Mouse (Mus musculus) heart, postnatal 4 days (tissue): ENCODE measurements around the gene Clip2. TPM values are rescaled to one million over a fixed set of nuclear protein-coding genes. Genes with fewer than 3 reads are reported as not detected.
"Not testable (repeated sequence)": the region's sequence is repeated elsewhere in the genome, so short reads cannot be mapped to it uniquely, and the experiment has no call there.

Source experiments
- DNase-seq: peaks from one replicate; pipeline ENCODE4 v3.0.0; 2021
- total RNA-seq, 2 experiments: library from RNA; stranded (reverse); gene quantifications; 2 replicates each; pipeline ENCODE4 v1.2.3; 2021

Clip2 gene
- total RNA-seq, 2 experiments from 2014 or later: 13.0 to 14.2 TPM

GRCm38 (mm10) chr5:134488042-134488441 lies 64.2 kb downstream of the Clip2 start:
- no peak for DNase-seq

GRCm38 (mm10) chr5:134485900-134486665 lies 66.2 kb downstream of the Clip2 start:
- DNase-seq: peak; percentile 83

GRCm38 (mm10) chr5:134485183-134485730 lies 67.0 kb downstream of the Clip2 start:
- no peak for DNase-seq

GRCm38 (mm10) chr5:134483291-134483690 lies 68.9 kb downstream of the Clip2 start:
- no peak for DNase-seq

- no peak for DNase-seq
Measured at GRCm38 (mm10) chr5:134482331-134482730, 69.9 kb downstream of the Clip2 start.

- not testable (repeated sequence) for DNase-seq
Measured at GRCm38 (mm10) chr5:134478886-134479285, 73.3 kb downstream of the Clip2 start.

- not testable (repeated sequence) for DNase-seq
Measured at GRCm38 (mm10) chr5:134475686-134476085, 76.5 kb downstream of the Clip2 start.

- no peak for DNase-seq
Measured at GRCm38 (mm10) chr5:134475006-134475605, 77.1 kb downstream of the Clip2 start.

- no peak for DNase-seq
Measured at GRCm38 (mm10) chr5:134473902-134474301, 78.3 kb downstream of the Clip2 start.

GRCm38 (mm10) chr5:134470538-134471169 lies 81.6 kb downstream of the Clip2 start:
- DNase-seq: no peak

- DNase-seq: no peak
Measured at GRCm38 (mm10) chr5:134469559-134470150, 82.6 kb downstream of the Clip2 start.

- DNase-seq: no peak
Measured at GRCm38 (mm10) chr5:134468158-134468765, 84.0 kb downstream of the Clip2 start.

- DNase-seq: no peak
Measured at GRCm38 (mm10) chr5:134467030-134467549, 85.1 kb downstream of the Clip2 start.

GRCm38 (mm10) chr5:134466296-134467029 lies 85.8 kb downstream of the Clip2 start:
- no peak for DNase-seq

GRCm38 (mm10) chr5:134465197-134465596 lies 87.0 kb downstream of the Clip2 start:
- DNase-seq: no peak

- DNase-seq: no peak
Measured at GRCm38 (mm10) chr5:134464225-134464624, 88.0 kb downstream of the Clip2 start.

GRCm38 (mm10) chr5:134462731-134463130 lies 89.5 kb downstream of the Clip2 start:
- DNase-seq: no peak

GRCm38 (mm10) chr5:134462316-134462715 lies 89.9 kb downstream of the Clip2 start:
- no peak for DNase-seq

GRCm38 (mm10) chr5:134460546-134460945 lies 91.7 kb downstream of the Clip2 start:
- DNase-seq: no peak

GRCm38 (mm10) chr5:134459096-134459495 lies 93.1 kb downstream of the Clip2 start:
- DNase-seq: no peak

- DNase-seq: no peak
Measured at GRCm38 (mm10) chr5:134458416-134458815, 93.8 kb downstream of the Clip2 start.
